Mouse (Mus musculus): ENCODE data around the gene Oas3. TPM values are rescaled to one million over a fixed set of nuclear protein-coding genes. Genes with fewer than 3 reads are reported as not detected.

Gene Oas3
- total and polyA plus RNA-seq, 3 experiments = 0.05 to 0.94 (median 0.07) TPM

- no peak for TF ChIP-seq EP300 (IDR thresholded peaks at IDR 0.05; ENCODE audit: insufficient read depth, low read depth, low read length)
- no peak for TF ChIP-seq CTCF (IDR thresholded peaks at IDR 0.05)
- no peak for TF ChIP-seq POLR2A (IDR thresholded peaks at IDR 0.05; ENCODE audit: insufficient read depth, low read depth, low read length)
- WGBS = 67% methylated on average over 2 of the region's 2 CpGs
- Histone ChIP-seq H3K36me3 (ENCODE audit: control insufficient read depth, insufficient read depth, low read length) (no peaks in the 10 kb centered on the region), H3K9ac (ENCODE audit: low read depth, low read length) (no peak overlapping the region), H3K27ac (no peak overlapping the region), H3K79me2 (replicated peaks; ENCODE audit: control insufficient read depth, insufficient read depth, low read length) (no peaks in the 10 kb centered on the region), H3K27me3 (ENCODE audit: control insufficient read depth, insufficient read depth, low read length) (no peaks in the 10 kb centered on the region), H3K4me1 (ENCODE audit: control insufficient read depth, insufficient read depth, low read length) (peaks cover 5% of the 10 kb centered on the region), H3K4me3 (no peak overlapping the region)
- DNase-seq = no peak
- intact Hi-C loops (cut with DNase I) = no loop called here
Measured at GRCm38 (mm10) chr5:120782446-120782845, 5.0 kb upstream of the Oas3 start.

DNA sequence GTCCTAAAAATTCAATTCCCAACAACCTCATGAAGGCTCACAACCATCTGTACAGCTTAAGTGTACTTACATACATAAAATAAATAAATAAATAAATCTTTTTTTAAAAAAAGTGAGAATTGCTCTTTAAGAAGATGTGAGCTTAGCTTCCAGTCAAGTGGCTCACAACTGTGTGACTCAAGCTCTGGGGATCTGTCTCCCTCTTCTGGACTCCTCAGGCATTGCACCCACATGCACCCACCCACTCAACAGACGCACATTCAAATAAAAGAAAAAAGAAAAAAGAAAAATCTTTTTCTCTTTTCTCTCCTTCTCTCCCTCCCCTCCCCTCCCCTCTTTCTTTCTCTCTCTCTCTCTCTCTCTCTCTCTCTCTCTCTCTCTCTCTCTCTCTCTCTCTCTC lies 4.2 kb upstream of the Oas3 start:
- H3K4me3 ChIP-seq = no peak overlapping the region
- H3K4me1 ChIP-seq (ENCODE audit: control insufficient read depth, insufficient read depth, low read length) = peaks cover 5% of the 10 kb centered on the region
- no peaks in the 10 kb centered on the region for H3K27me3 ChIP-seq (ENCODE audit: control insufficient read depth, insufficient read depth, low read length)
- no peaks in the 10 kb centered on the region for H3K79me2 ChIP-seq (replicated peaks; ENCODE audit: control insufficient read depth, insufficient read depth, low read length)
- H3K36me3 ChIP-seq (ENCODE audit: control insufficient read depth, insufficient read depth, low read length) = no peaks in the 10 kb centered on the region
- 85% methylated on average over 1 of the region's 1 CpGs for WGBS
- DNase-seq = no peak
- no peak overlapping the region for H3K9ac ChIP-seq (ENCODE audit: low read depth, low read length)
- TF ChIP-seq EP300 (IDR thresholded peaks at IDR 0.05; ENCODE audit: insufficient read depth, low read depth, low read length) (no peak), CTCF (IDR thresholded peaks at IDR 0.05) (peak; percentile 24; the same call in 1 of the 2 replicates)
- H3K27ac ChIP-seq = no peak overlapping the region
- intact Hi-C loops (cut with DNase I) = no loop called here

- WGBS = 2% methylated on average over 3 of the region's 3 CpGs
- TF ChIP-seq CTCF (IDR thresholded peaks at IDR 0.05) (no peak), EP300 (IDR thresholded peaks at IDR 0.05; ENCODE audit: insufficient read depth, low read depth, low read length) (no peak), POLR2A (IDR thresholded peaks at IDR 0.05; ENCODE audit: insufficient read depth, low read depth, low read length) (no peak)
- H3K9ac ChIP-seq (ENCODE audit: low read depth, low read length) = no peak overlapping the region
- no peak overlapping the region for H3K4me3 ChIP-seq
- H3K27me3 ChIP-seq (ENCODE audit: control insufficient read depth, insufficient read depth, low read length) = no peaks in the 10 kb centered on the region
- intact Hi-C loops (cut with DNase I) = no loop called here
- H3K36me3 ChIP-seq (ENCODE audit: control insufficient read depth, insufficient read depth, low read length) = no peaks in the 10 kb centered on the region
- no peaks in the 10 kb centered on the region for H3K79me2 ChIP-seq (replicated peaks; ENCODE audit: control insufficient read depth, insufficient read depth, low read length)
- no peak for DNase-seq
- H3K4me1 ChIP-seq (ENCODE audit: control insufficient read depth, insufficient read depth, low read length) = peaks cover 5% of the 10 kb centered on the region
- H3K27ac ChIP-seq = no peak overlapping the region
Measured at GRCm38 (mm10) chr5:120779922-120780321, 2.5 kb upstream of the Oas3 start.

GRCm38 (mm10) chr5:120778941-120779340 lies 1.5 kb upstream of the Oas3 start:
- DNase-seq = no peak
- WGBS = 42% methylated on average over 2 of the region's 2 CpGs
- Histone ChIP-seq H3K36me3 (ENCODE audit: control insufficient read depth, insufficient read depth, low read length) (no peaks in the 10 kb centered on the region), H3K4me3 (no peak overlapping the region), H3K4me1 (ENCODE audit: control insufficient read depth, insufficient read depth, low read length) (peaks cover 5% of the 10 kb centered on the region), H3K27me3 (ENCODE audit: control insufficient read depth, insufficient read depth, low read length) (no peaks in the 10 kb centered on the region), H3K79me2 (replicated peaks; ENCODE audit: control insufficient read depth, insufficient read depth, low read length) (no peaks in the 10 kb centered on the region), H3K27ac (no peak overlapping the region), H3K9ac (ENCODE audit: low read depth, low read length) (no peak overlapping the region)
- intact Hi-C loops (cut with DNase I) = no loop called here
- TF ChIP-seq EP300 (IDR thresholded peaks at IDR 0.05; ENCODE audit: insufficient read depth, low read depth, low read length) (no peak), POLR2A (IDR thresholded peaks at IDR 0.05; ENCODE audit: insufficient read depth, low read depth, low read length) (no peak), CTCF (IDR thresholded peaks at IDR 0.05) (no peak)

DNA sequence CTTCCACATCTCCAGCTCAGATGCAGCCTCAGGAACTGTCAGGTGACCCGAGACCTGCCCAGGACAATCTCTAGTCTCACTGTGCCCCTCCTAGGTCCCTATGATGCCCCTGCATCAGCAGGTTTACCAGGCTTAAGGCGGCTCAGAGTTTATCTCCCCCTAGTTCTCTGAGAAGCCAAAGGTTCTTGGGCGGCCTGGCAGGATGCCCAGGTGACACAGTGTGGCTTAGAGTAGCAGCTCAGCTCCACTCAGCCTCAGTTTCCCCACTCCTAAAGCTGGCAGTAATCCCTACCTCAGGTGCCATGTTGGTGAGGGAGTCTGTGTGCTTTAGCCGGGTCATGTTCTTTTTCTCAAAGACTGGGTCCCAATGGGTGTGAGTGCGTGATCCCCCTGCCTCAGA lies 660 bp downstream of the Oas3 start:
- peaks cover 5% of the 10 kb centered on the region for H3K4me1 ChIP-seq (ENCODE audit: control insufficient read depth, insufficient read depth, low read length)
- intact Hi-C loops (cut with DNase I) = no loop called here
- H3K9ac ChIP-seq (ENCODE audit: low read depth, low read length) = no peak overlapping the region
- no peaks in the 10 kb centered on the region for H3K36me3 ChIP-seq (ENCODE audit: control insufficient read depth, insufficient read depth, low read length)
- H3K4me3 ChIP-seq = no peak overlapping the region
- no peak overlapping the region for H3K27ac ChIP-seq
- no peaks in the 10 kb centered on the region for H3K79me2 ChIP-seq (replicated peaks; ENCODE audit: control insufficient read depth, insufficient read depth, low read length)
- no peaks in the 10 kb centered on the region for H3K27me3 ChIP-seq (ENCODE audit: control insufficient read depth, insufficient read depth, low read length)
- DNase-seq = no peak
- no peak for TF ChIP-seq CTCF (IDR thresholded peaks at IDR 0.05)
- TF ChIP-seq EP300 (IDR thresholded peaks at IDR 0.05; ENCODE audit: insufficient read depth, low read depth, low read length) = no peak
- TF ChIP-seq POLR2A (IDR thresholded peaks at IDR 0.05; ENCODE audit: insufficient read depth, low read depth, low read length) = no peak
- WGBS = 68% methylated on average over 5 of the region's 5 CpGs

DNA sequence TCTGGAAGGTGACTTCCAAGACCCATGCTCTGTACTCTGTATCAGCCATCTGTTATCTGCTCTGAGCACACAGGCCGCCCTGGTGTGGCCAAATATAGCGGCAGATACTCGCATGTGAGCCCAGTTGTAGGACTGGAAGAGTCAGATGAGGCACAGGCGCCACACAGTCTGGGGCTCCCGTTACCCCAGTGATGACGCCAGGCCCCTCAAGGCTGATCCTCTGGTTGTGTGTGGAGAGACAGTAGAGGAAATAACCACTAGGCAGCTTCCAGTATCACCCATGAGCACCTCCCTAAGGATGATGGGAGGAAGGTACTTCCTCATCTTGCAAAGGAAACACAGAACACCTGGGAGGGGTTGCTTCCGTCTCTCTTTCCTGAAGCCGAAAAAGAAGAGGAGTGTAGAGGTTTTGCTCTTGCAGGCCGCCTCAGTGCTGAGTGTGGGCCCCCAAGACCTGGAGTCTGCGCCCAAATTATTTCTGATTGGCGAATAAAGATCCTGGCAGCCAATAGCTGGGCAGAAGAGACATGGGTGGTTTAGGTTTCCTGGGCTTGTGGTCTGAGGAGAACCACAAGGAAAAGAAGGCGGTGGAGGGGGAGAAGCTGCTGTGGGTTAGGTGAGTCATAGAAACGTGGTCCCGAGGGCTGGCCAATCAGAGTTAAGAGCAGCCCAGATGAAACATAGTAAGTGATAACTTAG lies 2.0 kb downstream of the Oas3 start:
- Histone ChIP-seq H3K9ac (ENCODE audit: low read depth, low read length) (no peak overlapping the region), H3K27me3 (ENCODE audit: control insufficient read depth, insufficient read depth, low read length) (no peaks in the 10 kb centered on the region), H3K4me1 (ENCODE audit: control insufficient read depth, insufficient read depth, low read length) (peaks cover 3% of the 10 kb centered on the region), H3K79me2 (replicated peaks; ENCODE audit: control insufficient read depth, insufficient read depth, low read length) (no peaks in the 10 kb centered on the region), H3K27ac (no peak overlapping the region), H3K36me3 (ENCODE audit: control insufficient read depth, insufficient read depth, low read length) (no peaks in the 10 kb centered on the region), H3K4me3 (no peak overlapping the region)
- DNase-seq = peak in 1 of 2 experiments; percentile 13
- WGBS = 58% methylated on average over 14 of the region's 14 CpGs
- TF ChIP-seq EP300 (IDR thresholded peaks at IDR 0.05; ENCODE audit: insufficient read depth, low read depth, low read length) = no peak
- no peak for TF ChIP-seq POLR2A (IDR thresholded peaks at IDR 0.05; ENCODE audit: insufficient read depth, low read depth, low read length)
- intact Hi-C loops (cut with DNase I) = no loop called here

Measured in heart, adult 2 months (tissue).